Mouse (Mus musculus): ENCODE data around the gene Dixdc1.

Dixdc1 gene

DNA sequence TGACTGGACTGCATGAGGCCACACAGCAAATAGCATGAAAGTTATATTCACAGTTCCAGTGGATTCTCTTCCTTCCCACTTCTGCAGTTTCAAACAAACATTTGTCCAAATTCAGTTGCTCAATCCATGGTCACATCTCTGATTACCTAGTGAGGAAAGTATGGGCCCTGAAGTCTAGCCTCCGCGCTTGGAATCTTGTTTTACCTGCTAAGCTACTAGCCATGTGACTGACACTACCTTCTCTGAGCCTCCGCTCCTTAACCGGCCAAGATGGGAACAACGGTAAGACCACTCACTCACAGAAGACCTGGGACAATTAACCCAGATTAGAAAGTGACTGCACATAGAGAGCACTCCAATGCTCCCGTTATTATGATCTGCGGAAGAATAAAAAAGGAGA, 6.5 kb upstream of the Dixdc1 start:
- DNase-seq (ENCODE audit: low read depth, low spot score) = no peak

DNA sequence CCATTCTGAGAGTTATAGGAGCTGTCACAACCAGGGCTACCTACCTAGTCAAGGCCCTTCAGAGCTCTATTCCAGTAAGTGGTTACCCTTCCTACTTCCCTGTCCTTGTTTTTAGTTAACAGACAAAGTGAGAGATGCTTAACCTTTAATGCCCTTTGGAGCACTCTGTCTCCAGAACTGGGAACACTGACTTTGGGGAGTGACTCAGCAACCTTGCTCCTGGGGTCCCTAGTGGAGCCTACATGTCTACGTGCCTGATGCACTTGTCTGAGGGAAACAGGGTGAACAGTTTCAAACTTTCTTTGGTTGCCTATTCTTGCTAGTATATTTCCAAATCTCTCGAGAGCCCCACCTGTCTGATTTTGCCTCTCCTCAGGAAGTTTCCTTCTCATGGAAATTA, 3.4 kb upstream of the Dixdc1 start:
- DNase-seq (ENCODE audit: low read depth, low spot score) = no peak

DNA sequence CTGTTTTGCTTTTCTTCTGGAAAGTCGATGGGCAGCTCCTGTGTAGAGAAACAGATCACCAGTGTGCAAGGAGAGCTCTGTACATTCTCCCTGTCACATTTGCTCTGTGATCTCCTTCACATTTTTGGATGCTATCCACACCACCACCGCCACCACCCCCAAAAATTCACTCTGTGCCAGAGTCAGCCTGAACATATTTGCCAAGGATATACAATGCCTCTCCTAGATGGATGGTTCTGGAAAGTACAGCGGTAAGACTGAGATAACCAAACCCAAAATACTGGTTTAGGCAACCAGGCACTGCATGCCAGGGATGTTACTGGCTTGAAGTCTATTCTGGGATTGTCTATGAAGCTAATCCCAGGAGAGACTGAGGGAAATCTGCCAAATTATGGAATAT, 2.9 kb upstream of the Dixdc1 start:
- no peak for DNase-seq (ENCODE audit: low read depth, low spot score)

DNA sequence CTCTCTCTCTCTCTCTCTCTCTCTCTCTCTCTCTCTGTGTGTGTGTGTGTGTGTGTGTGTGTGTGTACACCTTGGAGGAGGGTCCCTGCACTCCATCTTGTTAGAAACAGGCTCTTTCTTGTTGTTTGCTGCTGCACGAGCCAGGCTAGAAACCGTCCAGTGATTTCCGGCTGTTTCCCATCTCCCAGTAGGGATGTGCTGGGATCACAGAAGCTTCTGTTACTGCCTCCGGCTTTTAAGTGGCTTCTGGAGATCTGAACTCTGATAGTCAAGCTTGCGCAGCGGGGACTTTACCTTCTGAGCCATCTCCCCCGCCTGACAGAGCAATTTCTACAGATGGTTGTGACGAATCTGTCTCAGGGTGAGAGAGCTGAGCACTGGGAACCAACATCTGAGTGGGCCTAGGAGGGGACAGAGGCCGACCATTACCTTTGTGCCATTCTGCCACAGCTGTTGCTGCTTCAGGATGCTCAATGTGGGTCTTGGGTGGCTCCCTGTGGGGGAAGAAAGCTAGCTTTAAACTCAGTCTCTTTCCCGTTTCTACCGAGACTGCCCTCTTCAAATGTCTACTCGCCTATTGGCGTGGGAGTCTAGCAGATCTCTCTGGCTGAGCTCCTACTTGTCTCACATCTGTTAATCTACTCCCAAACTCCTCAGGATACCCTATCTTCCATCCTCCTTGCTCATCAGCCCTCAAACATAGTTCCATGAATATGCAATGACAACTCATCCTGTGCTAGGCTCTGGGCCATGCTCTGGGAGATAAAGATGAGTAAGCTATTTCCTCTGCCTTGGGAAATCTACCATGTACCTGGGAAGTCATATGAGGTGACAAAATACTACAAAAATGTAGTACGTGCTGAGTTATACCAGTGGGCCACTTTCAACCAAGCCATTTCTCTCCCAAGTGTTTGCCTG, 1.8 kb upstream of the Dixdc1 start:
- no peak for DNase-seq (ENCODE audit: low read depth, low spot score)

DNA sequence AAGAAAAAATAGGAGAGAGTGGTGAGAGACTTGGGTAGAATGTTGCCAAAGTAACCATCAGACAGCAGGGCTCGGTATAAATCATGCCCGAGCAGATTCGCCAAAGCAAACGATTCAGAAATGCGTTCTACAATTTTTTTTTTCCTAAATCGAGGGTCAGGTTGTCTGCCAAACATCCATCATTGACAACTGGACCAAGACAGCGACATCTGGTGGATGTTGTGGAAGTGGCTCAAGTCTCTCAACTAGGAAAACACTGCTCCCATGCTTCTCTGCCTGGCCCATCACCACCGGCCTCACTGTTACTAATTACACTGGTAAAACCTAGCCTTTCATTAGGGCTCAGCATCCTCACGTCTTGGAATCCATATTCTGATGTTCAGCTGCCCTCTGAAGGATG, 4.3 kb downstream of the Dixdc1 start:
- no peak for DNase-seq (ENCODE audit: low read depth, low spot score)

DNA sequence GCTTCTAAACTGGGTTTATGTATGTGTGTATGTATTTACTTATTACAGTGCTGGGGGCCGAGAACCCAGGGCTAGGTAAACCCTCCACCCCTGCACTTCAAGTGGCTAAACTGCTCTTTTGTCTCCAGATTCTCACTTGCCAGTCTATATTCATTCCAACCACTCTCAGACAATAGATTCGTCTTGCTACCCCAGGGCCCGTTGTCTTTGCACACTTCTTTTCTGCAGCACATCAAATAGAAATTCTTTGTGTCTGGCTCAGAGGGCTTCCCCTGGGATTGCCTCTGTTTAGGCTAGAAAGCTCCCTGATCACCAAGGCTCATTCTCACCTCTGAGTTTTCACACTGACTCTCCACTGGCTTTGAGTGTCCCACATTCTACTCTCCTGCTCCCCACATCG, 6.8 kb downstream of the Dixdc1 start:
- no peak for DNase-seq (ENCODE audit: low read depth, low spot score)

DNA sequence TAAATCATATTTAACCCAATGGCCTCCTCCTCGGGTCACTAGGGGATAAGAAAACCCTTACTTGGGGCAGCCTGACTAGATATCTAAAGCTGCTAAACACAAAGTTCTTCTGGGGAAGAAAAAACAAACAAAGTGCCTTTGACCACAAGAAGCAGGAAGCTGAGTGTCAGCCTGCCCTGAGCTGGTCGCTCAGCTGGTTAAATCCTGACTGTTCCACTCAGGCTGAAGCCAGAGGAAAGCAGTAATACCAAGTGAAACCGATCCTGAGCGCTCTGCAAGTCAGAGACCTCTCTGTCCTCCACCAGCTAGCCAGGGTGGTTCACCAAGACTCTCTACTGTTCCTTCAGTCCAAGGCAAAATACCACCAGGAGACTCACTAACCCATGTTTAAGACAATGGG, 9.7 kb downstream of the Dixdc1 start:
- DNase-seq (ENCODE audit: low read depth, low spot score) = no peak

DNA sequence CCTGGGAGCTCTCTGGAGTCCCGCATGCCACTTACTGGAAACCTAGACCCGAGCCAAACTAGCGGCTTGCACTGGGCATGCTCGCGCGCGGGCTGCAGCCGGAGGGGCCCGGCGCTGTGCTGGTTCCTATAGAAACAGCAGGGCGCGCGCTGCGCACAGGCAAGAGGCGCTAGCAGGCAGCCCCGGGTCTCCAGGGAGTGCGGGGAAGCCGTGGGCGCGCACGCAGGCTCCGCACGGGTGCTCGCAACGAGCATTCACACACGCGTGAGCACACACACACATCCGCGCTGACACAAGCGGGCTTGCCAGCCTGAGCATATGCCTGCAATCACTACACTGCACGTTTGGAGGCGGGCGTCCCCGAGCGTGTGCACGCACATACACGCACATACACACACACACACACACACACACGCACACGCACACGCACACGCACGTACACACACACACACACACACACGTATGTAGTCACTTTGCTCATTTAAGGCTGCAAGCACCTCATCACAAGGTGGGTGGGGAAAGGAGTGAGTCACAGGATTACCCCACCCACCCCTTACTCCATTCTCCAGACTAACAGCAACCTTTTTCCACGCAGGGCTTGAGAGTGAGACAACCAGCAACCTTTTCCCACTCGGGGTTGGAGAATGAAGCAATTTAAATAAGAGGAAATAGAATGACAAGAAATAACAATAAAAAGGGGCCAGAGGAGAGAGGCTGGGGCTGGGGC, 11.2 kb downstream of the Dixdc1 start:
- no peak for DNase-seq (ENCODE audit: low read depth, low spot score)

DNA sequence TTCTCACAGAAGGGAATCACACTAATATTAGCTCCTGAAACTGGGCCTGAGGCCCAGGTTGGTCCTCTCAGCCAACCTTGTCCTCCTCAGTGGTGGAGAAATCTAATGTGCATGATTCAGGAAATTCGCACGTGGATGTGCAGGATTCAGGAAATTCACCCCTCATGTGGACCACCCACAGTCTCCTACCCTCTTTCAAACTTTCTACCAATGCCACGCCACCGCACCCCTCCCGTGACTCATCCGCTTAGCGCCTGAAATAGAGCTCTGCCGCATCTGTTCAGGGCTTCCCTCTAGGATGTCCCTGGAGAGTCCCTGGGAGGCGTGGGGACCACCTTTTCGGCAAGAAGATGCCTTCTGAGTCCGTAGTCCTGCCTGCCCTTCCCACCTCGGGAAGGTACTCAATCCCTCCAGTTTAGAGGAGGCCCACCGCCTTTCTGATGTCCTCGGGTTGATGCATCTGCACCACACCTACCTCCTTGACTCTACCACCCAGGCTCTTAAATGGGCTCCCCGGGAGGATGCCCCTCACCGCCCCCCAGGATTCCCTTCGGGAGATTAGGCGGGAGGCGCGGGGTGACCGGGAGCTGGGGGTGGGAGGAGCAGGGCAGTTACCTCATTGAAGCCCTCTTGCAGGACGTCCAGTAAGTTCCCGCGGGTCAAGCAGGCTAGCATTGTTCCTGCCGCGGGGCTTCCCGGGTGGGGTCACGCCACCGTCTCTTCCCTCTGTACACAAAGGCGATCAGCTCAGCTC, 12.0 kb downstream of the Dixdc1 start:
- no peak for DNase-seq (ENCODE audit: low read depth, low spot score)

DNA sequence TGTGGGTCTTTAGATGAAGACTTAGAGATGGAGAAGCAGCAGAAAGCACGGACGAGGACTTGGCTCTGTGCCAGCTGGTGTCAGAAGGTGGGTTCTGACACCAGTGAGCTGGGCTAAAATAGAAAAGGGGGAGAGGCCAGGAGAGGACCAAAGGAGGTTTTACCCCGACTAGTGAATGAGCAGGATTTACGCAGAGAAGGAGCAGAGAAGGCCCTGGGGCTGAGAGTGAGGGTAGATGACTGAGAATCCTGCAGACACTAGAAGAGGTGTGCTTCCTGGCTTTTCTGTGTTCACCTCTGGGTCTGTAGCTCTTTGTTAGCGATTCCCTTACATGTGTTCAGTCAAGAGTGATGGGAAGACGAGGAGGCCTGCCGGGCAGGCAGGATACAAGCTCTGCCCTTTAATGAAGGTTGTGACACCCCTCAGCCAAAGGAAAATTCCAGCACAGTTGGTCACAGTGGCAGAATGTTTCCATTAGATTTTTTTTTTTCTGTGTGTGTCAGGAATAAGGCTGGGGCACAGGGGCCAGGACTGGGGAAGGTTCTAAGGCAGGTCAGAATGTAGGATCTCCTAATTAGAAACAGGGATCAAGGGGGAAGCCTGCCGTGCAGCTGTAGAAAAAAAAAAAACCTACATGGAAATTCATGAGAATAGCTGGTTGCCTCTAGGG, 13.3 kb downstream of the Dixdc1 start:
- no peak for DNase-seq (ENCODE audit: low read depth, low spot score)

DNA sequence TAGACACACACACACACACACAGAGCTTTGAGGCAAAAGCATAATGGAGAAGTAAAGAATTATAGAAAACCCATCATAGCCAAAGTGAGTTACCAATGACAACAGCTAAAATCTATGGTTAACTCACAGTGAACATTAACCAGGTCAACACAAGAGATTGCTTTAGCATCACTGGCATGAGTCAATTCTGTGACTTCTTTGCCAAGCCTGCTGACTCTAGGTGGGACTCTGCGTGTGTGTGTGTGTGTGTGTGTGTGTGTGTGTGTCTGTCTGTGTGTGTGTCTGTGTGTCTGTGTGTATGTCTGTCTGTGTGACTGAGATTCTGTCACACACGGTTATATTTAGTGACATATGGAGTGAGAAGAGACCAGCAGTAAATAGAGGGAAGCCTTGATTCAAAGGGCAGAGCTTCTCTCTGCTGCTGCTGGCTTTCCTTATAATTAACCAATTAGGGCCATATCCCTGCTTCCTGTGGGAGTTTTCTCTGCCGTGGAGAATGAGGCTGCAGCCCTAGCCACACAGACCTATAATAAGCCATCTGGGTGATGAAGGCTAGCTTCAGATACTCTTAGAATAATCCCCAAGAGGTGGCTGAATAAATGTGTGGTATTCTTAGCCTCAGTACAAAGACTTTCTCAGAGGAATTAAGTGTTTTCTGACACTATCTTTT, 14.5 kb downstream of the Dixdc1 start:
- DNase-seq (ENCODE audit: low read depth, low spot score) = no peak

DNA sequence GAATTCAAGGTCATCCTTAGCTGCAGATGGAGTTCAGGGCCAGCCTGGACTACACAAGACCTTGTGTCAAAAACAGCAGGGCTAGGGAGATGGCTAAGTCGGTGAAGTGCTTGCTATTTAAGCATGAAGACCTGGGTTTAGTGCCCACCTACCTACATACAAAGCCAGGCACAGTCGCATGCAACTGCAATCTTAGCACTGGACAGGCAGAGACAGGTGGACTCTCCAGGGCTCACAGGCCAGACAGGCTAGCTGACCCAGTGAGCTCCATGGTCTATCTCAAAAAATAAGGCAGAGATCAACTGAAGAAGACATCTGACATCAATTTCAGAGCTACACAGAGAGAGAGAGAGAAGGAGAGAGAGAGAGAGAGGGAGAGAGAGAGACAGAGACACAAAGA, 15.2 kb downstream of the Dixdc1 start:
- DNase-seq (ENCODE audit: low read depth, low spot score) = no peak

DNA sequence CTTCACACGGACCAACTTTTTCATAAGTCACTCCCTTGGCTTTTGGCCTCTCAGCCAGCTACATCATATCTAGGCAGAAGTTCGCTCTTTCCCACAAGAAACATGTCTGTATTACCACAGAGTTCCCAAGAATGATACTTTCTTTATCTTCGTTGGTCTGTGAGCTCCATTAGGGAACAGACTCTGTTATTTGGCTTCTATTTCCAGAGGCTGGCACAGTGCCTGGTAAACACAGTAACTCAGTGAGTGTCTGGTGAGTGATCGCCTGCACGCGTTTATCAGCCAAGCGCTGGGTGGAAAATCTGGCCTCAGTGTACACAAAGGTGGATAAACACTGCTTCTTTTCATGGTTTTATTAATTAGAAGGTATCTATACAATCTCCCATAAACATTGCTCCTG, 15.9 kb downstream of the Dixdc1 start:
- peak; percentile 47 for DNase-seq (ENCODE audit: low read depth, low spot score)

DNA sequence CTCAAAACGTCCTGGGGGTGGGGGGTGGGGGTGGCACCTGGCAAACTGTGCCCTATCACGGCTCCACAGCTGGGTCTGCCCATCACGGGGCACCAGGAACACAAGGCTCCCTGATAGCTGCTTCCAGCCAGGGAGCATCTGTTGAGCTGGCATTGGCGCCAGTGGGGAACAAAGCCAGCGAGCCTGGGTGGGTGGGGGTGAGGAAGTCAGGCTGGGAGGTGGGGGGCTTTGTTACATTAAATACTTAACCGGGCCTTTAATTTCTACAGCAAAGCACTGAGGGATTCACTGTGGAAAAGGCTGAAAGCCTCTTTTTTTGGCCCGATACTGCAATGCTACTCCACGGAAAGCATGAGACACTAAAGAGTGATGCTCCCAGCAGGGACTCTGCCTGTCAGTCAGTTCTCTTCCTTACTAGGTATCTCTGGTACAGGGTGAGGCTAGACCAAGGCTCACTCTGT, 16.8 kb downstream of the Dixdc1 start:
- DNase-seq (ENCODE audit: low read depth, low spot score) = no peak

DNA sequence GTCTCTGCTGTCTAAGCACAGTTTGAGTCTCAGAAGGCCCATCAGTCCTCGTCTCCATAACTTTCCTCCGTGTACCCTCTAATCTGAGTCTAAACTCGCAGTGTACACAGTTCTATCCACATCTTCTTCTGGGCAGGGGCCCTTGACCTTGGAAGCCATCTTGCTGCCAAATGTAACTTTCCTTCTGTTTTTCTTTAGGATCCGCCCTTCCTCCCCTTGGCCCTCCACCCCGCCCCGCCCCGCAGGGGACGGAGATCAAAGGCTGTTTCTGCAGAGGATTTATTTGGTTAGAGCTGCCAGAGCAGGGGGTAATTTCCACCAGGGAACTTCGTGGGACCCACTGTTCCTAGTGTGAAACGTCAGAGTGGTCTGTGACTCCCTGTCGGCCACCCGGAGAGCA, 18.3 kb downstream of the Dixdc1 start:
- no peak for DNase-seq (ENCODE audit: low read depth, low spot score)

DNA sequence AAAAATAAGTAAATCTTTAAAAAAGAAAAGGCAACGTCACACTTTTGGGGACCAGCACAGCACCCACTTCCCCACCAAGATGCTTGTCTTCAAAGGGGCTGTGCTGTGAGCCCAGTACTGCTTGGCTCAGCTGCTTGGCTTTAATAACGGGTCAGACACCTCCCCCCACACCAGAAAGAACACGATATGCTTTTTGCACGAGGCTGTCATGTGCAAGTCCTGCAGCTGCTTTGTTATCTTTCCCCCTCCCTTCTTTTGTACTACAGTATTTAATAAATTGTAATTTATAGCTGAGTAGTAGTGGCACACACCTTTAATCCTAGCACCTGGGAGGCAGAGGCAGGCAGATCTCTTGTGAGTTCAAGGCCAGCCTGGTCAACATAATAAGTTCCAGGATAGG, 20.4 kb downstream of the Dixdc1 start:
- no peak for DNase-seq (ENCODE audit: low read depth, low spot score)

DNA sequence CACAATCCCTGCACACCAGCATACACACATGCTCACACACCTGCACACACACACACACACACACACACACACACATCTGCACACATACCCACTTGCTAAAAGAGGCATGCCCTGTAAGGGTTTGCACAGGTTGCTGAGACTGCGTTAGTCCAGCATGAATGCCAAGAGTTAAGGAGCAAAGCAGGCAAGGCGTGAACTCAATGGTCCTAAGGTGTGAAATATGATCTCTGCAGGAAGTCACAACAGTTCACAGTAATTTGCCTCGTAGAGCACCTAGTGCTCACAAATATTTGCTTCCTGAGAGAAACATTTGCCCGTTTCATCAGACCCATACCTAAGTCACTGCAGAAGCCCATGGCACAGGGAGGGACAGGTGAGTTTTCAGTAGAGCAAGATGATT, 25.1 kb downstream of the Dixdc1 start:
- DNase-seq (ENCODE audit: low read depth, low spot score) = no peak

DNA sequence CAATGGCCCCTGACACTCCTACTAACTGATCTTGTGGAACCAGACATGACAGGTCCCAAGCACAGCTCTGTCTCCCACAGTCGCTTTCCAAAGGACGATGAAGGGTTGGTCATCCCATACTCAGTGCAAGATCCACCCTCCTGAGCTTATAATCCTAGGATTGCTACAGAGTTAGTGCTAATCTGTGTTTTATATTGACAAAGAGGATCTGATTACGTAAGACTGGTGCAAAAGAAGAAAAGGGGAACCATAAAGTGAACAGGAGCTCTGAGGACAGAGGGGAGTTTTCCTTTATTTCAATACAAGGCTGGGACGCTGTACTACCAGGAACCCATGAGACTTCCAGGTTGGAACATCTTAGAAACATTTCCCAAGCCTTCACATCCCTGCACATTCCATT, 28.0 kb downstream of the Dixdc1 start:
- no peak for DNase-seq (ENCODE audit: low read depth, low spot score)

DNA sequence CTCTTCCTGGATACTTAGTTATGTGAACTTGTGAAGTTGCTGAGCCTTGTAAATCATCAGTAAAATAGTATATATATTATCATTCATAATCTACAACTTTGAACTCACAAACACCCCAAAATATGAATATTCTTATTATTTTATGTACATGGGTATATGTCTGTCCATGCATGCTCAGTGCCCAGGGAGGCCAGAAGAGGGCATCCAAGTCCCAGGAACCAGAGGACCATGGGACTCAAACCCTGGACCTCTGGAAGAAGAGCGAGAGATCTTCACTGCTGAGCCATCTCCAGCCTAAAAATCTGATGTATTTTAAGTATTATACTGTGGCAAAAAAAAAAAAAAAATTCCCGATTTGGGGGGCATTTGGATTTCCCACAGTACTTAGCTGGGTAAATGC, 30.2 kb downstream of the Dixdc1 start:
- DNase-seq (ENCODE audit: low read depth, low spot score) = no peak

DNA sequence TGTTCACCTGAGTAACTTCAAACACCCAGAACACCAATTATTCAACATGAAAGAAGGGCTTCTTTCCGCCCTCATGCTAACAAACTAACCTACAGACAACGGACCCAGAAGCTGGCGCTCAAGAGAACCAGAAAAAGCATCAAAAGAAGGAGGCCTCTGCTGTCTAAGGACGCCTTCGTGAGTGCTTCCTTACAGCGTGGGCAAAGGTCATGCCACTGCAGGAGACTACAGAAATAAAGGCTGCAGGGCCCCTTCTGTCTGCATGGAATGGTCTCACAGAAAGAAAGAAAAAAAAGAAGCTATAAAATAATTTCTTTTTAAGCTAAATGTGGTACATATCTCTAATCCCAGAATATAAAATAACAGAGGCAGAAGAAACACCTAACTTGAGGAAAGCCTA, 34.4 kb downstream of the Dixdc1 start:
- no peak for DNase-seq (ENCODE audit: low read depth, low spot score)

All from skeletal muscle tissue, adult 2 months (tissue).